Mouse (Mus musculus) cortical plate, adult 2 months (tissue): ENCODE measurements around the gene Ttc4.

Experiments
- CTCF ChIP-seq: fragments of 200-500 bp; IDR thresholded peaks from 2 replicates; pipeline ENCODE4 v1.5.1; 2011; ENCODE audit warnings: mild to moderate bottlenecking, control low read depth, low read length; ENCODE audit not compliant: insufficient read depth; ENCODE audit errors: extremely low read depth
- POLR2A ChIP-seq: fragments of 200-500 bp; IDR thresholded peaks from 2 replicates; pipeline ENCODE4 v1.6.1; 2011; ENCODE audit warnings: mild to moderate bottlenecking, low read length, control low read depth; ENCODE audit not compliant: insufficient read depth; ENCODE audit errors: extremely low read depth

GRCm38 (mm10) chr4:106643483-106644217, 35.1 kb downstream of the Ttc4 start:
- no peak for TF ChIP-seq POLR2A
- no peak for TF ChIP-seq CTCF
